Mouse (Mus musculus) kidney, postnatal 25 days (tissue): ENCODE results near the gene Olfr876.
A peak's percentile ranks its signal among the peaks of the same experiment; 100 is the strongest.
"Not testable (repeated sequence)": the region's sequence is repeated elsewhere in the genome, so short reads cannot be mapped to it uniquely, and the experiment has no call there.

Experiments used
- DNase-seq, 2 experiments: peaks; one replicate each; pipeline ENCODE4 v3.0.0; 2021; ENCODE audit warnings: mixed read lengths in 2 of 2

Olfr876 gene

GRCm38 (mm10) chr9:37802731-37803130, at the start of gene Olfr876:
TSS of gene Olfr876 (plus strand) at chr9:37803031.
- no peak for DNase-seq

GRCm38 (mm10) chr9:37761728-37762127, 41.1 kb upstream of the Olfr876 start:
- no peak for DNase-seq

GRCm38 (mm10) chr9:37762541-37762940, 40.3 kb upstream of the Olfr876 start:
- DNase-seq: no peak

- DNase-seq: no peak
Measured at GRCm38 (mm10) chr9:37770661-37771060, 32.2 kb upstream of the Olfr876 start.

GRCm38 (mm10) chr9:37771759-37772158, 31.1 kb upstream of the Olfr876 start, which contains the start of gene Olfr875:
TSS of gene Olfr875 (plus strand) at chr9:37771857.
- no peak for DNase-seq

GRCm38 (mm10) chr9:37782766-37783260, 20.0 kb upstream of the Olfr876 start:
- peak; percentile 7 to 57 for DNase-seq

- DNase-seq: not testable (repeated sequence)
Measured at GRCm38 (mm10) chr9:37783394-37784387, 19.1 kb upstream of the Olfr876 start.

GRCm38 (mm10) chr9:37786411-37786810, 16.4 kb upstream of the Olfr876 start:
- DNase-seq: no peak

- DNase-seq: no peak
Measured at GRCm38 (mm10) chr9:37802055-37802454, 776 bp upstream of the Olfr876 start.

- DNase-seq: no peak
Measured at GRCm38 (mm10) chr9:37807235-37807634, 4.4 kb downstream of the Olfr876 start.

- DNase-seq: no peak
Measured at GRCm38 (mm10) chr9:37808456-37808855, 5.6 kb downstream of the Olfr876 start.

GRCm38 (mm10) chr9:37808976-37809375, 6.1 kb downstream of the Olfr876 start:
- no peak for DNase-seq

- DNase-seq: no peak
Measured at GRCm38 (mm10) chr9:37814696-37815095, 11.9 kb downstream of the Olfr876 start.

- DNase-seq: no peak
Measured at GRCm38 (mm10) chr9:37829881-37830280, 27.1 kb downstream of the Olfr876 start.

GRCm38 (mm10) chr9:37833341-37833740, 30.5 kb downstream of the Olfr876 start:
- no peak for DNase-seq

- no peak for DNase-seq
Measured at GRCm38 (mm10) chr9:37849267-37849666, 46.4 kb downstream of the Olfr876 start.

GRCm38 (mm10) chr9:37853969-37854368, 51.1 kb downstream of the Olfr876 start, which contains the start of gene Olfr877:
TSS of gene Olfr877 (plus strand) at chr9:37854269.
- DNase-seq: no peak
